Mouse (Mus musculus) myocyte (in vitro differentiated cells): Measurements from ENCODE around the gene Olfr1225. TPM values are rescaled to one million over a fixed set of nuclear protein-coding genes. Genes with fewer than 3 reads are reported as not detected.
A peak's percentile ranks its signal among the peaks of the same experiment; 100 is the strongest.
"Not testable (repeated sequence)": the region's sequence is repeated elsewhere in the genome, so short reads cannot be mapped to it uniquely, and the experiment has no call there.

Experiments
- H3K27me3 ChIP-seq: one replicate; pipeline ENCODE4 v1.6.1; 2011; ENCODE audit not compliant: control insufficient read depth, insufficient read depth, insufficient read length
- H3K36me3 ChIP-seq: one replicate; pipeline ENCODE4 v1.6.1; 2011; ENCODE audit not compliant: control insufficient read depth, insufficient read depth
- H3K4me2 ChIP-seq: one replicate; pipeline ENCODE4 v1.6.1; 2011; ENCODE audit warnings: low read depth, control low read depth
- H3K4me3 ChIP-seq: one replicate; pipeline ENCODE4 v1.5.1; 2011; ENCODE audit warnings: mild to moderate bottlenecking, control low read depth, moderate library complexity
- H3K79me2 ChIP-seq: one replicate; pipeline ENCODE4 v1.6.1; 2011; ENCODE audit not compliant: control insufficient read depth, insufficient read depth
- H3ac ChIP-seq: one replicate; pipeline ENCODE4 v1.6.1; 2011; ENCODE audit not compliant: control insufficient read depth, insufficient read length
- CEBPB ChIP-seq: IDR thresholded peaks from 2 replicates; pipeline ENCODE4 v1.6.1; 2011; ENCODE audit warnings: mild to moderate bottlenecking, moderate library complexity; ENCODE audit not compliant: poor library complexity, insufficient read depth, severe bottlenecking
- E2F4 ChIP-seq: IDR thresholded peaks from one replicate; pipeline ENCODE4 v1.6.1; 2011; ENCODE audit warnings: mild to moderate bottlenecking, control low read depth, moderate library complexity; ENCODE audit not compliant: insufficient read depth
- MAX ChIP-seq: IDR thresholded peaks from one replicate; pipeline ENCODE4 v1.6.1; 2011; ENCODE audit warnings: low read depth, mild to moderate bottlenecking, control low read depth
- MYOD1 ChIP-seq, 3 experiments: IDR thresholded peaks; one replicate each; pipeline ENCODE4 v1.6.1; 2011; ENCODE audit warnings: control low read depth in 2 of 3, low read depth in 2 of 3, mild to moderate bottlenecking in 2 of 3, moderate library complexity in 1 of 3; ENCODE audit not compliant: insufficient read length in 2 of 3, control insufficient read depth in 1 of 3
- MYOG ChIP-seq, 3 experiments: IDR thresholded peaks; one replicate each; pipeline ENCODE4 v1.6.1; 2011; ENCODE audit warnings: control low read depth in 2 of 3, low read depth in 2 of 3, mild to moderate bottlenecking in 2 of 3; ENCODE audit not compliant: insufficient read length in 2 of 3, control insufficient read depth in 1 of 3, insufficient read depth in 1 of 3
- POLR2A ChIP-seq: IDR thresholded peaks from one replicate; pipeline ENCODE4 v1.6.1; 2011; ENCODE audit warnings: low read depth, mild to moderate bottlenecking, control low read depth, moderate library complexity; ENCODE audit not compliant: insufficient read length
- POLR2AphosphoS2 ChIP-seq: IDR thresholded peaks from one replicate; pipeline ENCODE4 v1.6.1; 2011; ENCODE audit warnings: low read depth, control low read depth; ENCODE audit not compliant: insufficient read length
- REST ChIP-seq: IDR thresholded peaks from one replicate; pipeline ENCODE4 v1.6.1; 2011; ENCODE audit warnings: mild to moderate bottlenecking, control low read depth, moderate library complexity; ENCODE audit not compliant: insufficient read depth, insufficient read length
- SRF ChIP-seq: IDR thresholded peaks from one replicate; pipeline ENCODE4 v1.6.1; 2011; ENCODE audit warnings: low read depth; ENCODE audit not compliant: control insufficient read depth, insufficient read length
- TCF12 ChIP-seq: IDR thresholded peaks from one replicate; pipeline ENCODE4 v1.6.1; 2011; ENCODE audit warnings: mild to moderate bottlenecking, control low read depth; ENCODE audit not compliant: poor library complexity, insufficient read depth, severe bottlenecking
- TCF3 ChIP-seq: IDR thresholded peaks from one replicate; pipeline ENCODE4 v1.6.1; 2011; ENCODE audit warnings: low read depth, control low read depth; ENCODE audit not compliant: insufficient read length
- USF1 ChIP-seq: IDR thresholded peaks from one replicate; pipeline ENCODE4 v1.6.1; 2011; ENCODE audit warnings: low read depth, mild to moderate bottlenecking, control low read depth, moderate library complexity
- polyA plus RNA-seq: library from polyadenylated mRNA; unstranded; fragments of >200 nt; fragmentation: generic; extraction: Trizol; gene quantifications from one replicate; pipeline ENCODE4 v1.2.1, GENCODE M21; 2012; ENCODE audit warnings: missing spikeins

Gene Olfr1225
- not detected for polyA plus RNA-seq

DNA sequence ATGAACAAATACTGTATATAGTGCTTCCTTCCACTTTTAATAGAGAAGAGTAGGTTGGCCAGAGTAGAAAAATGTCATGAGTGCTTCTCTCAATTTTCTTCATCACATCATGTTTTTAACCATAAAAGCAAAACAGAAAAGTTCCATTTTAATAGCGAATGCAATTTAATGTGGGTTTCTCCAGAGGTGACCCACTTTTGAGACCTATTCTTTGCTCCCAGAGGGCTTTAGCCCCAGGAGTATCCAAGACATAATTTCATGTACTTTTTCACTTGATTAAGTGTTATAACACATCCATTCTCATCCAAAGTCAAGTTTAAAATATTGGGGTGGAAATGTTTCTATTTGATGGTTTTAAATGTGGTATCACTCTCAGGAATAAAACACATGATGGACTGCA is at the start of gene Olfr1225:
Gene Olfr1225 (minus strand): TSS at position 101 of the 400 bp plus-strand sequence.
- no peak within 1 kb of the TSS for H3K4me3 ChIP-seq
- no peak within 1 kb of the TSS for H3ac ChIP-seq
- TF ChIP-seq E2F4 (no peak), MAX (no peak), SRF (no peak), POLR2AphosphoS2 (no peak), MYOD1 (IDR thresholded peaks at IDR 0.05; ENCODE audit: control insufficient read depth in 1 of 3, insufficient read length in 2 of 3, low read depth in 2 of 3) (no peak), CEBPB (no peak), REST (no peak)
- no peaks in the 10 kb centered on the region for H3K36me3 ChIP-seq
- no peaks in the 10 kb centered on the region for H3K27me3 ChIP-seq
- H3K4me2 ChIP-seq = no peak within 1 kb of the TSS
- H3K79me2 ChIP-seq = no peaks in the 10 kb centered on the region

GRCm38 (mm10) chr2:89199948-89200347 is 25.5 kb upstream of the Olfr1225 start, which contains the start of gene Olfr1226:
TSS of gene Olfr1226 (minus strand) at chr2:89200048.
- no peaks in the 10 kb centered on the region for H3K79me2 ChIP-seq
- no peak within 1 kb of the TSS for H3ac ChIP-seq
- no peak within 1 kb of the TSS for H3K4me3 ChIP-seq
- no peak within 1 kb of the TSS for H3K4me2 ChIP-seq
- TF ChIP-seq MYOD1 (IDR thresholded peaks at IDR 0.05; ENCODE audit: control insufficient read depth in 1 of 3, insufficient read length in 2 of 3, low read depth in 2 of 3) (no peak), TCF3 (no peak), TCF12 (no peak), USF1 (no peak), MYOG (IDR thresholded peaks at IDR 0.05; ENCODE audit: control insufficient read depth in 1 of 3, insufficient read depth in 1 of 3, insufficient read length in 2 of 3, low read depth in 2 of 3) (no peak), MAX (no peak), E2F4 (no peak), REST (no peak), POLR2A (no peak)
- H3K36me3 ChIP-seq = no peaks in the 10 kb centered on the region
- H3K27me3 ChIP-seq = no peaks in the 10 kb centered on the region

GRCm38 (mm10) chr2:89196325-89196982 is 22.0 kb upstream of the Olfr1225 start:
- Histone ChIP-seq H3K79me2 (no peaks in the 10 kb centered on the region), H3K4me3 (no peak overlapping the region), H3K36me3 (no peaks in the 10 kb centered on the region), H3ac (no peak overlapping the region), H3K4me2 (peak overlapping the region; percentile 67), H3K27me3 (no peaks in the 10 kb centered on the region)
- no peak for TF ChIP-seq MYOD1 (IDR thresholded peaks at IDR 0.05; ENCODE audit: control insufficient read depth in 1 of 3, insufficient read length in 2 of 3, low read depth in 2 of 3)
- no peak for TF ChIP-seq TCF3
- 0 out of 2 replicates have a peak, but pooled peaks have one; percentile 32 for TF ChIP-seq CEBPB
- TF ChIP-seq SRF = no peak
- TF ChIP-seq MYOG (IDR thresholded peaks at IDR 0.05; ENCODE audit: control insufficient read depth in 1 of 3, insufficient read depth in 1 of 3, insufficient read length in 2 of 3, low read depth in 2 of 3) = no peak
- TF ChIP-seq POLR2AphosphoS2 = no peak
- no peak for TF ChIP-seq REST

- not testable (repeated sequence) for H3K27me3 ChIP-seq, H3K79me2 ChIP-seq, H3K4me2 ChIP-seq, H3K36me3 ChIP-seq, H3K4me3 ChIP-seq, H3ac ChIP-seq
Measured at GRCm38 (mm10) chr2:89164711-89165110, 9.8 kb downstream of the Olfr1225 start.

DNA sequence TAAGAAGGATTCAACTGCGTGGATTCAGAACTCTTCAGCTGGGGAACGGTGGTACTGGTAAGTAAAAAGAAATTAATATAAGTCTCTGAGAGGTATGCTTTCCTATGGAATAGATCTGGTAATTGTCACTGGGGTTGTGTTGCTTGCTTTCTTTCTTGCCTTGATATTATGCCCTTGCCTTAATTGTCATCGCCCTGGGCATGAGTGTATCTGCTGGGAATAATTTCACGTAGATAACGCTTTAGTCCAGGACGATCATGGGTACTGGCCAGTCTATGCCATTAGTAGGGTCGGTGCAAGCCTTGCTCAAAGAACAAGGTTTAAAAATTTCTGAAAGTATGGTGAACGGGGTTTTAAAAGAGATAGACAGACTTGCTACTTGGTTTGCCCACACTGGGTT is 10.5 kb downstream of the Olfr1225 start, which contains the start of gene Olfr1224-ps1:
Gene Olfr1224-ps1 (minus strand): TSS at position 101 of the 400 bp plus-strand sequence.
- H3K4me3 ChIP-seq, H3K79me2 ChIP-seq, H3K36me3 ChIP-seq, H3ac ChIP-seq, H3K4me2 ChIP-seq, H3K27me3 ChIP-seq: not testable (repeated sequence)

DNA sequence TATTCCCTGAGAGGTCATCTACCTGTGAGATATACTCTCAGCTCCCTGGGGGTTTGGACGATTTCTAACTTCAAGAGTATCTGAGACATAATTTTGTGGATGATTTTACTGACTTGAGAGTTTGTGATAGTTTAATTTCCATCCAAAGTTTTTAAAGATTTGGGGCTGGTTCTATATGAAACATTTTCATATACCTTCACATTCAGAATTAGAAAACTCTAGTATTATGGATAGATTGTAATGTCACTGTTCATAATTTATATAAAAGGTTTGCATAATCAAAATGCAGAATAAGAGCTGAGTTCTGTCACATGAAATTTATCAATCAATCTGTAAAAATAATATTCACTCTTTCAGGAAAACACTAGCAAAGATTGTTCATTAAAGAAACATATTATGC is 23.0 kb downstream of the Olfr1225 start, which contains the start of gene Olfr1223:
Gene Olfr1223 (minus strand): TSS at position 101 of the 400 bp plus-strand sequence.
- Histone ChIP-seq H3K4me2 (no peak within 1 kb of the TSS), H3ac (no peak within 1 kb of the TSS), H3K79me2 (no peaks in the 10 kb centered on the region), H3K36me3 (no peaks in the 10 kb centered on the region), H3K27me3 (no peaks in the 10 kb centered on the region), H3K4me3 (no peak within 1 kb of the TSS)
- TF ChIP-seq POLR2A = no peak
- no peak for TF ChIP-seq MYOD1 (IDR thresholded peaks at IDR 0.05; ENCODE audit: control insufficient read depth in 1 of 3, insufficient read length in 2 of 3, low read depth in 2 of 3)
